Mouse (Mus musculus): ENCODE data around the gene Katna1.
"Not testable (repeated sequence)": the region's sequence is repeated elsewhere in the genome, so short reads cannot be mapped to it uniquely, and the experiment has no call there.

The Katna1 gene

GRCm38 (mm10) chr10:7725751-7726500 lies at the start of gene Katna1:
Katna1 (plus strand) TSS chr10:7726000.
- peak; percentile 93 to 95 for DNase-seq

DNA sequence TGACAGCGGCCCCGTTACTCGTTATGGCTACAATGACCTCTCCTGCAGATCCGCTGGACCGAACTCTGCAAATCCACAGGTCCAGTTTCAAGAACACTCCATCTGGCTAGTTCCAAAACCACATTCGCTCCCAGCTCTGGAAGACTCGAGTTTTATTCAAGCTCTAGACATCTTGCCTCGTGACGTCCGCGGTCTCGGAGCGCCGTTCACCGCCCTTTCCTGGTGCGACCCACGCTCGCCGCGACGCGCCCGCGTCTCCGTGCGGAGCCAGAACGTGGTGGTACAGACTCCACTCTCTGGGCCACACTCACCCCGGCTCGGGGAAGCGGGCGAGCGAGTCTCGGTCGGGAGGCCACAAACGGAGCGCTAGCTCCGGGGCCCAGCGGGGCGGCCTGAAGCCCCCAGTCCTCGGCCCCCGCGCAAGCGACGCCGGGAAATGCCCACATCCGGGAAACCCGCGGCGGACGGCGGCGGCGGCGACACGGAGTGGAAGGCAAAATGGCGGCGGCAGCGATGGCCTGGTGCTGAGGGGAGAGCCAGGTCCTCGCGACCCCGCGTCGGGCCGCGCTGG lies 45.0 kb upstream of the Katna1 start, which contains the start of the genes Pcmt1 and Lats1:
Pcmt1 (minus strand) TSS at position 406 of the 571 bp plus-strand sequence.
Lats1 (plus strand) TSS at position 484 of the 571 bp plus-strand sequence.
- peak; percentile 54 to 83 for DNase-seq

GRCm38 (mm10) chr10:7681343-7682025 lies 44.3 kb upstream of the Katna1 start:
- DNase-seq: peak; percentile 69 to 71

GRCm38 (mm10) chr10:7682249-7682648 lies 43.6 kb upstream of the Katna1 start:
- DNase-seq: no peak

DNA sequence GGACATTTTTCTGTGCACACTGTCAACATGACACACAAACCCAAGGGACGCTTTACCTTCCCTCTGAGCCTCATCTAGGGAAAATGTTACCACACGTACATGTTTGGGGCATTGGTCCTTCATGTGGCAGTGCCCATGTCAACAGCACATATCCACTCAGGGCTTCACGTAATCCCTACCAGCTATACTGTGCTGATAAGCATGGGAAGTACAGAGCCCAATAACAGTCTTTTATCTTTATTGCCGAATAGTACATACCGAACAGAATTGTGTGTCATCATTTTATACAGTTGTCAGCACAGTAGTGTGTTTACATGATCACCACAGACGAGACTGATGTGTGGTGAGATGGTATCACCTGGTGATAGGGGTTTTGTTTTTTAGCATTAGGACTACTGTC lies 38.9 kb upstream of the Katna1 start:
- DNase-seq: no peak

GRCm38 (mm10) chr10:7695286-7695685 lies 30.5 kb upstream of the Katna1 start:
- DNase-seq: no peak

DNA sequence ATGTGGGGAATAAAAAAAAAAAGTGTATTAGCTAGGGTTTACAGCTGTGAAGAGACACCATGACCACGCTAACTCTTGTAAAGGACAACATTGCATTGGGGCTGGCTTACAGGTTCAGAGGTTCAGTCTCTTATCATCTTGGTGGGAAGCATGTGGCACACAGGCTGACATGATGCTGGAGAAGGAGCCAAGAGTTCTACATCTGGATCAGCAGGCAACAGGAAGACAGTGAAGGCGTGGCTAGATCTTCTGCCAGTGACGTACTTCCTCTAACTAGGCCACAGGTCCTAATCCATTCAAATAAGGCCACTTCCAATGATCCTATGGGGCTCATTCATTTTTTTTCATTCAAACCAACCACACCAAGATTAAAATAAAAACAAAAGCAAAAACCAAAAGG lies 25.7 kb upstream of the Katna1 start:
- no peak for DNase-seq

- DNase-seq: no peak
Measured at GRCm38 (mm10) chr10:7702586-7702985, 23.2 kb upstream of the Katna1 start.

GRCm38 (mm10) chr10:7710121-7710520 lies 15.7 kb upstream of the Katna1 start:
- DNase-seq: no peak

- no peak for DNase-seq
Measured at GRCm38 (mm10) chr10:7712506-7712905, 13.3 kb upstream of the Katna1 start.

GRCm38 (mm10) chr10:7715056-7715455 lies 10.7 kb upstream of the Katna1 start:
- DNase-seq: no peak

DNA sequence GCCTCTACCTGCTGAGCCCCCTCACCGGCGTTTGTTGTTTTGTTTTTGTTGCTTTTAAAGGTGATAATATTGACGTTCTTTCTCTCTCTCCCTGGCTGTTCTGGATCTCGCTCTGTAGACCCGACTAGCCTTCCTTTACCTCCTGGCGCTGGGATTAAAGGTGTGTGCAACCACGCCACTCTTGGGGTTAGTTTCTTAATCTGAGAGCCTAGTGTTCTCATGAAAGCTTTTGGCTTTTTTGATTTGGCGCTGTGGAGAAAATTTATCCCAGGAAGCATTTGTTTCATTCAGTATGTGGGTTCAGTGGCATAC lies 657 bp downstream of the Katna1 start:
- no peak for DNase-seq

GRCm38 (mm10) chr10:7727011-7727410 lies 1.2 kb downstream of the Katna1 start:
- no peak for DNase-seq

- DNase-seq: no peak
Measured at GRCm38 (mm10) chr10:7731582-7731981, 5.8 kb downstream of the Katna1 start.

DNA sequence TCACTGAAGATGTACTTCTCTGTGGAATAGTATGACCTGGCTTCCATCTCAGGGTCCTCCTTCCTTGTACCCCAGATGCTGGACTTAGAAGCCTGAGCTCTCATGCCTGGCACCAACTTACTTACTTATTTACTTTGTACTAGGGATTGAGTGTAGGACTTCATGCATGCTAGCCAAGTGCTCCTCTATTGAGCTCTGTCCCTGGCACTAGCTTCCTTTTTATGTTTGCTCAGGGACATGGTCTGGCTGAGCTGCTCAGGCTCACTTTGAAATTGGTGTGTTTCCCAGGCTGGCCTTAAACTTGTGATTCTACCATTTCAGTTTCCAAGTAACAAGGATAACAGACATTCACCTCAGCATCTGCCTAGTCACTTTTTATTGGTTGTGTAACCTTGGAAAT lies 11.3 kb downstream of the Katna1 start:
- no peak for DNase-seq

DNA sequence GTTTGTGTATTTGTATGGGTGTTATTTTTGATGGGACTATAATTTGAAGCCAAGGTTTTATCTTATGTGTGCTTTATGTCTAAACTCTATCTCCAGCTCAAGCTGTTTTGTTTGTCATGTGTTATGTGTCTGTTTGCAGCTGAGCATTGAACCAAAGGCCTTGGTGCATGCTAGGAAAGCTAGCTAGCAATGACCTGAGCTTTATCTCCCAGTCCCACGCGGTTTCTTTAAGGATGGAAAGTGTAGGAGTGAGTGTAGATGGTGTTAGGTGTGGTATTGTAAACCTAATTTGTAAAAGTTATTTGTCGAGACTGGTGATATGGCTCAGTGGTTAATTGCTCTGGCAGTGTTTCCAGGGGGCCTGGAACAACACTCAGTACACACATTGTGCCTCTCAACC lies 12.1 kb downstream of the Katna1 start:
- no peak for DNase-seq

- not testable (repeated sequence) for DNase-seq
Measured at GRCm38 (mm10) chr10:7745528-7745927, 19.7 kb downstream of the Katna1 start.

DNA sequence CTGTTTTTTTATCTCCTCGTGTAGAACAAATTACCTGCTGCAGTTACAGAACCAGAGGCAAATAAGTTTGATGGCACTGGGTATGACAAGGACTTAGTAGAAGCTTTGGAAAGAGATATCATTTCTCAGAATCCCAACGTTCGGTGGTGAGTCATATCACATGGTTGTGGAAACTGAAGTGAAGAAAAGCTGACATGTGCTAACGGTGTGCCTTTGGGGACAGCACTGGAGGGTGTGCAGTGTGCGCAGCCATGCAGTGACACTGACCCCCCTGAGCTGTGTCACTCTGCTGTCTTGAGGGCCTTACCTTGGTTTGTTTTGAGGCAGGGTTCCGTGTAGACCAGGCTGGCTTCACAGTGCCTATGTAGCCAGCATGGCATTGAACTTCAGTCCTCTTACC lies 23.0 kb downstream of the Katna1 start:
- DNase-seq: no peak

DNA sequence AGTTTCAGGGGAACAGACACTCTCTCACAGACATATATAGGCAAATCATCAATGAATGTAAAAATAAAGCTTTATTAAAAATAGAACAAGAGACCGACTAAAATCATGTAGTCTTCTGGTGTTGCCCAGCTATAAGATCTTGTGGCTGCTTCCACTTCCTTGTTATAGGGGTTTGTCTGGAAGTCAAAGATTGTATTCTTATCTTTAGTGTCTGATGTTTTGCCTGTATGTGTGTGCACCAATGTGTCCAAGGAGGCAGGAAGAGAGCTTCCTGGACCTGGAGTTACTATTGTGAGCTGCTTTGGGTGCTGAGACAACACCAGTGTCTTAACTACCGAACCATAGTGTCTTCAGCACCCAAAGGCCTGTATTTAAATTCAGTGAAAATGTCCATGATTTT lies 31.7 kb downstream of the Katna1 start:
- no peak for DNase-seq

- peak in 1 of 2 experiments; percentile 8 for DNase-seq
Measured at GRCm38 (mm10) chr10:7772346-7772745, 46.5 kb downstream of the Katna1 start.

- DNase-seq: no peak
Measured at GRCm38 (mm10) chr10:7772769-7773168, 47.0 kb downstream of the Katna1 start.

GRCm38 (mm10) chr10:7775421-7775820 lies 49.6 kb downstream of the Katna1 start:
- DNase-seq: no peak

DNA sequence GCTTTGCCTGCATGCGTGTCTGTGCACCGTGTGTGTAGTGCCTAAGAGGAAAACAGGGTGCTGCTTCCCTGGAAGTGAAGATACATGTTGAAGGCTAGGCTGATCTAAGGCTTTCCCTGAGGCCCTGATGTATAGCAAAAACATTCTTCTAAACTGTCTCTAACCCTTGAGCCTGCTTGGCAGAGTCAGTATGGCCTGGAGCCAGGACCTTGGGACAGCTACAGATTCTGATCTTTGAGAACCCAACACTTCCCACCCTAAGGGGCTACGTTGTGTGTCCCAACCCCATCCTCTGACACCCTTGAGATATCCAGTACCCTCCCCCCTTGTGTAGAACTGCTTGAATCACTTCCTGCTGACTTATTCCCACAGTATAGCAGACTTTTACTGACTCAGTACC lies 52.6 kb downstream of the Katna1 start:
- peak in 1 of 2 experiments; percentile 9 for DNase-seq

- DNase-seq: peak in 1 of 2 experiments; percentile 8
Measured at GRCm38 (mm10) chr10:7779751-7780237, 54.0 kb downstream of the Katna1 start.

Measured in kidney, adult 8-10 months (tissue).